Comparison of ENCODE assay signal across 9 mouse cellular contexts in genomic region chr1:135668331-135668730, GRCm38 (mm10). TPM values are rescaled to one million over a fixed set of nuclear protein-coding genes. Genes with fewer than 3 reads are reported as not detected.
A peak's percentile ranks its signal among the peaks of the same experiment; 100 is the strongest.
DNase-seq lines count a peak whose midpoint lies in the region; TF ChIP-seq lines count a peak whose summit lies in the region.
"Had no signal": no experiment of that assay in that cellular context is flagged by ENCODE, and none has a peak within 500 bp of the region (broad histone marks: within the 10 kb centered on the region; RNA-seq: fewer than 3 reads in every experiment).

No protein-coding gene starts in this region.

- peak; percentile 20 for DNase-seq in kidney, postnatal 10 days
- no peak for DNase-seq in kidney, adult 18-20 months
- DNase-seq in adipocyte (ENCODE audit: low spot score): peak; percentile 58
- DNase-seq in lung, postnatal 14 days: no peak
- DNase-seq in kidney, adult 9 months: no peak
- DNase-seq: cerebellum, postnatal 10 days; thymus, adult 18-20 months had no signal

- peaks cover 47% of the 10 kb centered on the region for H3K79me2 ChIP-seq in myocyte (ENCODE audit: control insufficient read depth, insufficient read depth)

- no peak for TF ChIP-seq POLR2A in embryonic fibroblast, embryonic 13.5 days (IDR thresholded peaks at IDR 0.05; ENCODE audit: low read depth, low read length)
- no peak for TF ChIP-seq POLR2A in myocyte (IDR thresholded peaks at IDR 0.05; ENCODE audit: insufficient read length, low read depth)

- peaks cover 19% of the 10 kb centered on the region for H3K4me1 ChIP-seq in embryonic fibroblast, embryonic 13.5 days (ENCODE audit: control insufficient read depth, insufficient read depth, low read length)

- TF ChIP-seq CTCF in embryonic fibroblast, embryonic 13.5 days (IDR thresholded peaks at IDR 0.05; ENCODE audit: borderline replicate concordance, insufficient read depth, low read length): no peak

- peak overlapping the region; percentile 88 for H3K4me2 ChIP-seq in myocyte (ENCODE audit: low read depth)

- no peaks in the 10 kb centered on the region for H3K36me3 ChIP-seq in myocyte (ENCODE audit: control insufficient read depth, insufficient read depth)

- peak overlapping the region; percentile 57 for H3K27ac ChIP-seq in embryonic fibroblast, embryonic 13.5 days (ENCODE audit: insufficient read depth, low read length)

- H3K4me3 ChIP-seq in embryonic fibroblast, embryonic 13.5 days (ENCODE audit: insufficient read depth, low read length): no peak overlapping the region
- no peak overlapping the region for H3K4me3 ChIP-seq in myocyte

- no peak overlapping the region for H3ac ChIP-seq in myocyte (ENCODE audit: control insufficient read depth, insufficient read length)

- no peaks in the 10 kb centered on the region for H3K27me3 ChIP-seq in myocyte (ENCODE audit: control insufficient read depth, insufficient read depth, insufficient read length)

TF ChIP-seq in myocyte, 11 proteins besides CTCF, POLR2A, EP300 and RAD21:
- TF ChIP-seq USF1 (IDR thresholded peaks at IDR 0.05; ENCODE audit: low read depth) (peak; percentile 14), TCF3 (IDR thresholded peaks at IDR 0.05; ENCODE audit: insufficient read length, low read depth) (peak; percentile 77), REST (IDR thresholded peaks at IDR 0.05; ENCODE audit: insufficient read depth, insufficient read length) (no peak), MAX (IDR thresholded peaks at IDR 0.05; ENCODE audit: low read depth) (no peak), SRF (IDR thresholded peaks at IDR 0.05; ENCODE audit: control insufficient read depth, insufficient read length, low read depth) (no peak), TCF12 (IDR thresholded peaks at IDR 0.05; ENCODE audit: insufficient read depth, poor library complexity, severe bottlenecking) (peak; percentile 97), POLR2AphosphoS2 (IDR thresholded peaks at IDR 0.05; ENCODE audit: insufficient read length, low read depth) (no peak), MYOD1 (IDR thresholded peaks at IDR 0.05; ENCODE audit: control insufficient read depth in 1 of 3, insufficient read length in 2 of 3, low read depth in 2 of 3) (peak in 2 of 3 experiments; percentile 92), CEBPB (IDR thresholded peaks at IDR 0.05; ENCODE audit: insufficient read depth, poor library complexity, severe bottlenecking) (no peak), E2F4 (IDR thresholded peaks at IDR 0.05; ENCODE audit: insufficient read depth) (no peak), MYOG (IDR thresholded peaks at IDR 0.05; ENCODE audit: control insufficient read depth in 1 of 3, insufficient read depth in 1 of 3, insufficient read length in 2 of 3, low read depth in 2 of 3) (peak in 2 of 3 experiments; percentile 64 to 79)
TF ChIP-seq in myocyte: peak in this region for 5.

RNA-seq across cellular contexts. Expression of gene Csrp1, which starts 51.5 kb away (rescaled TPM):
- 453 and 629 TPM in 2 replicates for polyA plus RNA-seq in embryonic fibroblast, embryonic 13.5 days (2011; ENCODE audit: insufficient read length, low read depth, missing spikeins)
- 219 TPM for polyA plus RNA-seq in myocyte (2012; fragmentation: generic; extraction: Trizol)

Comparison
In these comparisons a context has a peak if more than half of its experiments do, and no peak if none do; other contexts are left out.
1. DNase-seq: peak in kidney, postnatal 10 days (single experiment) and adipocyte (single experiment); none in kidney, adult 18-20 months (single experiment), lung, postnatal 14 days (single experiment) and kidney, adult 9 months (single experiment).